Mouse (Mus musculus): ENCODE data around the gene Als2cl.

Als2cl gene

DNA sequence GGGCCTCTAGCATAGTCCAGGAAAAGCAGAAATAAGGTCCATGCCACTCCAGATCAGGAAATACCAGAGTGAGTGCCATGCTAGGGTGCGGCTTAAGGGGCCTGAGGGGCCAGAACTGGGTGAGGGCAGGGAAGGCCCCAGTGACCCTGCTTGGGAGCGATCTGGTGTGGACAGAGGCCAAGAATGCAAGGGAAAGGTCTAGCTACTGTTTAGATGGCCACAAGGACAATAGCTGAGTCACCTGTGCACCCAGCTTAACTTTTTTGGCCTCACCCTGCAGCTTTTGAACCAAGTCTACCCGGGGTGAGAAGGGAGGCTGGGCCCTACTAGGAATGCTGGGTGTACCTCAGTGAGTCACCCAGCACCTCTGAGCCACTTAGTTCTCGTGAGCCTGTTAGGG, 1.1 kb downstream of the Als2cl start:
- peak; percentile 45 to 71 for DNase-seq

DNA sequence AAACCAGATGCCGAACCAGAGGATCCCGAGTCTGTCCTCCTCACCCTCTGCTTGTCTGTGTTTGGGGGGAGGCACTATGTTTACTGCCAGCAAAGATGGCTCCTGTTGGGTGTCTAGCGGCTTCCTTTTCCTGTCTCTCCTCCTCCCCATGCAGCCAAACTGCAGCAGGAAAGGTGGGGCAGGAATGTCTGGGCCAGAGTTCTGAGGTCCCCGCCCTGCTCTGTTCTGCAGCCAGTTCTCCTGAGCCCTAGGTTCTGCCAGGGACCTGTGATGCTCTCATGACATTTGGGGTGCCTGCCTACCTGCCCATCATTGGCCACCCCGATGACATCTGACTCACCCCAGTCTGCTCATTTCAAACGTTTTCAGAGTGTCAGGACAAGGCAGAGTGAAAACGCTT, 2.3 kb downstream of the Als2cl start:
- peak; percentile 55 to 83 for DNase-seq

- DNase-seq = peak in 1 of 2 experiments; percentile 51
Measured at GRCm38 (mm10) chr9:110887388-110888303, 8.0 kb downstream of the Als2cl start.

DNA sequence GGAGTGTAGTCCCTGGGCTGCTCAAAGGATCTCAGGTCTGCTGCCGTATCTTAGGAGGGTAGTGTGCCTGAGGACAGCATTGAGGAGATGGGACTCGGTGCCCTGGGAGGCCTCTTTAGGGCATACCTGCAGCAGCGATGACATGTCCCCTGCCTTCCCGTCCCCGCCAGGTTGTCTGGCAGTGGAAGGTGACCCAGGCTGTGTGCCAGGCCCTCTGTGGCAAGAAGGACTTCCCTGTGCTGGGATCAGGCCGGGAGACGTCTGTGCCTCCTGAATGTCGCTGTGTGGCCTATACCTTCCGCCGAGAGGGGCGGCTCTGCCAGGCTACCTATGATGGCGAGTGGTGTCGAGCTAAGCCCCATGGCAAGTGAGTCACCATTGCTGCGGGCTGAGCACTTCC, 9.3 kb downstream of the Als2cl start:
- DNase-seq = peak in 1 of 2 experiments; percentile 37

DNA sequence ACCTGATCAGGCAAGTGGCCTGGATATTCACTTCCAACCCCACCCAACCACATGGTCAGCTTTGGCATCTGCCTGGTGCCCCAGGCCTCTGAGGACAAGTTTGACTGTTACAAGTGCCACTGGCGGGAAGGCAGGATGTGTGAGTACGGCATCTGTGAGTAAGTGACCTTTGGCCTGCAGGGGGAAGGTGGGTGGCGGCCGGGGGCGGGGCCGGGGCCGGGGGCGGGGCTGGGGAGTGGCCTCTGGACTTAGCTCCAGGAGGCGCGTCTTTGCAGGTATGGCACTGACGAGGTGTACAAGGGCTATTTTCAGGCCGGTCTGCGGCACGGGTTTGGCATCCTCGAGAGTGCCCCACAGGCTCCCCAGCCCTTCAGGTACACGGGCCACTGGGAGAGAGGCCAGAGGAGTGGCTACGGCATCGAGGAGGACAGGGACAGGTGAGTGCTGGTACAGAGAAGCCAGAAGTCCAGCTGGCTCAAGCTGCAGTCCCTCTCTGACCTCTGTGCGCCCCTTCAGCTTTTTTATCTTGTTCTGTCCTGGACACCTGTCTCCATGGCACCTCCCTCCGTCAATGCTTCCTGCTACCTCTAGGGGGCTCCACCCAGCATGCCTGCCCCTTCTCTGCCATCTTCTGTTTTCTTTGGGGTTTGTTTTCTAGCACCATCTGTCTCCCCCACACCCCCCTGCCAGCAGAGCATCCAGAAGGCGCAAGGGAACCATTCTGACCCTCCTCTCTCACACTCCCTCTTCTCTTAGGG, 10.5 kb downstream of the Als2cl start:
- peak; percentile 52 to 82 for DNase-seq

GRCm38 (mm10) chr9:110891077-110891828, 11.6 kb downstream of the Als2cl start:
- peak; percentile 75 to 76 for DNase-seq

- no peak for DNase-seq
Measured at GRCm38 (mm10) chr9:110892552-110892951, 12.9 kb downstream of the Als2cl start.

- no peak for DNase-seq
Measured at GRCm38 (mm10) chr9:110893429-110893828, 13.8 kb downstream of the Als2cl start.

GRCm38 (mm10) chr9:110895507-110895906, 15.8 kb downstream of the Als2cl start:
- DNase-seq = no peak

DNA sequence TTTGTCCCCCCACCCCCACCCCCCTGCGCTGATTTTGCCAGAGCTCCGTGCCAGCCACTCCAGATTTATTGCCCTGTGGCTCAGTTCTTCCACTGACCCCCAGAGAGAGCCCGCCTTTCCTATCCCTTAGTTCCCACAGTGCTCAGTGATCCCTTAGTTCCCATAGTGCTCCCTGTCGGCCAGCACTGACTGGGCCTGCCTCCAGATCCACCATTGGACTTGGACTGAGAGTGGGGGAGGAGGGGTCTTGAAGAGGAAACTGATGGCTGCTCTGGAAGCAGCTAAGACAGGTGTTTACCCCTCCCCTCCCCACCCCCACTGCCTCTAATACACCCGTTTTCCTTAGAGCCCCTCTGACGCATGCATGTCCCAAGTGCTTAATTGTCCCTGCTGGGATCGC, 16.3 kb downstream of the Als2cl start:
- DNase-seq = no peak

GRCm38 (mm10) chr9:110896595-110896994, 16.9 kb downstream of the Als2cl start:
- DNase-seq = no peak

GRCm38 (mm10) chr9:110899451-110900008, 19.9 kb downstream of the Als2cl start:
- DNase-seq = no peak

GRCm38 (mm10) chr9:110901204-110901603, 21.5 kb downstream of the Als2cl start:
- no peak for DNase-seq

DNA sequence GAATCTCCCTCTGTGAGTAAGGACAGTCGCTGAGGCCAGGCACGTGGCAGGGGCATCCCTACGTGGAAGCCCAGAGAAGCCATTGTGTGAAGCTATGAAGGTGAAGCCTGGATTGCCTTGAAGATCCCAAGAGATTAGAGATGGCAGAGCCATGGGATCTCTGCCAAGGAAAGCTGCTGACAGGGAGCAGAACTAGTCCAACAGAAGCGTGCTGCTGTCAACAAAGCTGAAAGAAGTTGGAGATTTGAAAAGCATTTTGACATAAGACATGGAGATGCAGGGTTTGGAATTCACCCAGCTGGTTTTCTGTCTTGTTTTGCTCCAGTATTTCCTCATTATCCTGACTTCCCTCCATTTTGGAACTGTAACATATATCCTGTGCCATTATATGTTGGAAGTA, 22.6 kb downstream of the Als2cl start:
- DNase-seq = no peak

DNA sequence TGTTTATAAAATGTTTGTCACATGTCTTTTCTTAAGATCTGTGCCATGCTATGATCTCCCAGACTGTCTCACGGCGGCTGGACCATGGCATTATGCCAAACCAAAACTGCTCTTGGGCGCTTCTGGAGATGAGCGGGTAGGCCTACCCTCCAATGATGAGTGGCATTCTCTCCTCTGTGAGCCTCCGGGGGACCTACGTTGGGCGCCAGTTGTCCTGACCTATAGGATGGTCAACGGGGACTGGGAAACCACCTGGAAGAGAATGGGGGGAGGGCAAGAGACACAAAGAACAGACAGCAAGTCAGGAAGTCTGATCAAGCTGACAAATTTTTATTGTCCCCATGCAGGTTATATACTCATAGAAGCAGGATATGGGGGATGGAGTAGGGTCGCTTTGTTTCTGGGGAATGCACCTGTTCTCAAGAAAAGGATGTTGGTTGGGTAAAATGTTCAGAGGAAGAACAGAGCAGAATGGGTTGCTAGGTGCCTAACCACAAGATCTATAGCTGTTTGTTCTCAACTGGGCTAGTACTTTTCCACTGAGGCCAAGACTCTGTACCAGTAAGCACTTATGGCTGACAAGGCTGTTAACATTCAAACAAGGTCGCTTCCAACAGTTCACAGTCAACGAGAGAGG, 27.6 kb downstream of the Als2cl start:
- no peak for DNase-seq

DNA sequence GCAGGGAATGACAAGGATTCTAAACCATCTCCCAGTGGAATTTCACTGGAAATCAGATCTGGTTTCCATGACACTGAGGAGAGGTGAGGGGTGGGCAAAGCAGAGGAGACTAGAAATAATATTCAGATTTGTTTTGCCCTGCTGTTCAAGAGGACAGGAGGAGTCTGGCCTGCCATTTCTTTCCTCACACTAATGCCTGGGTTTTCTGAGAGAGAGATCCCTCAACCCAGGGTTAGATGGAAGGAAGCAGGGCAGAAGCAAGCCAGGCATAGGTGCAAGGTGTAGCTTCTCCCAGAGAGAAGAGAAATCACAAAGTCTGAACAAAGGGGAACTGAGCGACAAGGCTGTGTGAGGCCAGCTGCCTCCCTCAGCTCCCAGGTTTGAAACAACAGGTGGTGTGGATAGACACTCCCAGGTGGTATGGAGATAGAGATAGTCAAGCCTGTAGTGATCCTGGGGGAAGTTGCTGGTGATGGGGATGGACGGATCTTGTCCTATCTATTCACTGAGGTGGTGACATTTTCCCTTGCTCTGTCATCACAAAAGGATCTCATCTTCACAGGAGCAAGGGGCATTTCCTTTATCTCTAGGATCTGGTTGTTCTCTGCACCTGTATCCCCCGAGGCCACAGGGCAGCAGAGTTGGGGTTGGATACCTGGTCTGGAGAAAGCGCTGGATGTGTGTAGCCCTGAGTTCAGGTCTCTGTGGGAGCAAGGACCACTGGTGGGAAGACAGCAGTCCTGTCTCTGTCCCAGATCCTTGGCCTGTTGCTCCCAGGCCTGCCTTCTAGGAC, 28.4 kb downstream of the Als2cl start:
- no peak for DNase-seq

- no peak for DNase-seq
Measured at GRCm38 (mm10) chr9:110908631-110909016, 29.0 kb downstream of the Als2cl start.

GRCm38 (mm10) chr9:110909371-110909967, 29.8 kb downstream of the Als2cl start:
- no peak for DNase-seq

- no peak for DNase-seq
Measured at GRCm38 (mm10) chr9:110914631-110915236, 35.1 kb downstream of the Als2cl start.

DNA sequence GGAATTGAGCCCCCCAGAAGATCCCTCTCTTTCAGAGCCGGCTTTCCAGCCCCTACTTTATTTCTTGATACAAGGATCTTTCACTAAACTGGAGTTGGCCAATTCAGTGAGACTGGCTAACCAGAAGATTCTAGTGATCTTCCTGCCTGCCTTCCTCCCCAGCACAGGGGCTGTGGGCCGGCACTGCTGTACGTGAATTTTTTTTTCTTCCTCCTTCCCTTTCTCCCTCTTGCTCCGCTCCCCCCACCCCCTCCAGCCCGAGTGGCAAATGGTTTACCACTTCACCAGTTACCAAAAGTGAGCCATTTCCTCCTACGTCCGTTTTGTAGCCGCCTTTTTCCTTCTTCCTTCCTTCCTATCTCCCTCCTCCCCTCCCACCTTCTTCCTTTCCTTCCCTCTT, 35.8 kb downstream of the Als2cl start:
- no peak for DNase-seq

DNA sequence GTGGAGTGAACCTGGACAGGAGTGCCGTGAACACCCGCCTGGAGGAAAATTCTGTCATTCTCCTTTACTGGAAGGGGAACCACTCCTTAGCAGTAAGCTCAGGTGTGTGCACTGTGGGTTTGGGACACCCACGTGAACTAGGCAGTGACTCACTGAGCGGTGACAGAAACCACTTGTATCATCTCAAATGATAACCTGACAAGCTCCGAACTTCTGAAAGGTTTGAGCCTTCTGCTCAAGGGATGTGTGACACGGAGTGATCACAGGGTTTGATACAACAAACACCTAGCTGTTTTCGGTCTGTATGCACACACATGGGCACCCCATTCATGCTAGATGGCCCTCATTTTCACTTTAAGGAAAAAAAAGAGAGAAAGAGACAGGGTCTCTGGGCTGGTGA, 37.1 kb downstream of the Als2cl start, which contains the start of gene Fam240a:
TSS of gene Fam240a (minus strand) at position 76 of the 400 bp plus-strand sequence.
- DNase-seq = no peak
